Mouse (Mus musculus) MEL (cell line): Measurements from ENCODE around the gene Eef1akmt2.

Experiments used
- CHD1 ChIP-seq: IDR thresholded peaks from 2 replicates; pipeline ENCODE4 v1.6.1; 2012; ENCODE audit warnings: low read depth, mild to moderate bottlenecking, inconsistent platforms, low read length, improper control_type of control experiment
- CTCF ChIP-seq, 3 experiments: IDR thresholded peaks in 2 of 3; conservative IDR thresholded peaks in 1 of 3; 2 replicates each; pipeline ENCODE4 v1.5.1; 2011 to 2012; ENCODE audit warnings: low read length in 3 of 3, low read depth in 2 of 3, mild to moderate bottlenecking in 2 of 3, improper control_type of control experiment in 1 of 3, inconsistent platforms in 1 of 3, mixed read lengths in 1 of 3, moderate library complexity in 1 of 3; ENCODE audit not compliant: control insufficient read depth in 1 of 3, insufficient read depth in 1 of 3, poor library complexity in 1 of 3, severe bottlenecking in 1 of 3
- USF1 ChIP-seq: IDR thresholded peaks from 2 replicates; pipeline ENCODE4 v1.6.1; 2014; ENCODE audit warnings: low read depth, mild to moderate bottlenecking, inconsistent platforms, low read length, improper control_type of control experiment, moderate library complexity

- TF ChIP-seq CTCF (IDR thresholded peaks at IDR 0.05 in 2 of 3, conservative IDR thresholded peaks at IDR 0.05 in 1 of 3; ENCODE audit: control insufficient read depth in 1 of 3, insufficient read depth in 1 of 3, low read depth in 2 of 3, low read length in 3 of 3, poor library complexity in 1 of 3, severe bottlenecking in 1 of 3), result no peak
- TF ChIP-seq CHD1, result no peak
- no peak for TF ChIP-seq USF1
Measured at GRCm38 (mm10) chr7:132823832-132824231, 28.6 kb downstream of the Eef1akmt2 start.
